ENCODE assay signal across 11 mouse cellular contexts in the genomic region with DNA sequence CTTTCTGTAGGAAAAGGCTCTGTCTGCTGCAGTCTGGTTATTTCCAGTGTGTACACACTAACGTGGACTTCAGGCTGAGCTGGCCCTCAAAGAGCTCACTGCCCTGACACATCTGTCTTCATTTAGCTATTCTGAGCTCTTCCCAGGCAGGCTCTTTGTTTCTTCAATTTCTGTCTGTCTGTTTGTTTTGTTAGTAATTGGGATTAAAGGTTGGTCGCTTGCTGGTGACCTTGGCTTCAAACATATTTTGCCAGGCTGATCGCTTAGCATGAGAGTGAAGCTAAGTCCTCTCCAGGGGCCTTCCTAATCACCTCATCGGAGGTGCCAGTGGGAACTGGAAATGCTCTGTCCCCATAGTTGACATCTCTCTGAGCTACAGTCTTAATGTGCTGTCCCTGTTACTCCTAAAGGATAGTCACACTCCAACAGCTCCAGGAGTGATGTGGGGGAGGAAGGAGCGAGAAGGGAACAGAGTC. TPM values are rescaled to one million over a fixed set of nuclear protein-coding genes. Genes with fewer than 3 reads are reported as not detected.
A peak's percentile ranks its signal among the peaks of the same experiment; 100 is the strongest.
DNase-seq lines count a peak whose midpoint lies in the region; TF ChIP-seq lines count a peak whose summit lies in the region.
"Had no signal": no experiment of that assay in that cellular context is flagged by ENCODE, and none has a peak within 500 bp of the region (broad histone marks: within the 10 kb centered on the region; RNA-seq: fewer than 3 reads in every experiment).

No protein-coding gene starts in this region.

- no peak overlapping the region for H3K4me3 ChIP-seq in kidney, adult 2 months (ENCODE audit: insufficient read depth, low read depth, low read length)
- H3K4me3 ChIP-seq in embryonic fibroblast, embryonic 13.5 days (ENCODE audit: insufficient read depth, low read length): no peak overlapping the region
- H3K4me3 ChIP-seq: limb, embryonic 13.5 days had no signal

- TF ChIP-seq POLR2A in kidney, adult 2 months (IDR thresholded peaks at IDR 0.05; ENCODE audit: low read depth, low read length): no peak
- TF ChIP-seq POLR2A in embryonic fibroblast, embryonic 13.5 days (IDR thresholded peaks at IDR 0.05; ENCODE audit: low read depth, low read length): no peak

- peaks cover 2% of the 10 kb centered on the region; the same call in 1 of the 2 replicates for H3K36me3 ChIP-seq in kidney, adult 2 months (ENCODE audit: control insufficient read depth, insufficient read depth, low read length)
- H3K36me3 ChIP-seq: limb, embryonic 13.5 days had no signal

- DNase-seq in kidney, adult 2 months: peak; percentile 46
- DNase-seq in kidney, postnatal 4 days: no peak
- peak; percentile 21 for DNase-seq in right cerebral cortex, adult 18-20 months
- no peak for DNase-seq in right cerebral cortex, postnatal 10 days (ENCODE audit: low spot score in 2 of 2)
- no peak for DNase-seq in gastrocnemius, postnatal 25 days
- no peak for DNase-seq in thymus, postnatal 4 days
- DNase-seq: heart, postnatal 10 days; lung, postnatal 36 days had no signal

- peak overlapping the region; percentile 73 for H3K27ac ChIP-seq in kidney, adult 2 months (ENCODE audit: insufficient read depth, low read depth, low read length)
- peak overlapping the region; percentile 50 for H3K27ac ChIP-seq in embryonic fibroblast, embryonic 13.5 days (ENCODE audit: insufficient read depth, low read length)
- H3K27ac ChIP-seq: limb, embryonic 13.5 days had no signal

- no peak for TF ChIP-seq CTCF in kidney, adult 2 months (conservative IDR thresholded peaks at IDR 0.05; ENCODE audit: insufficient read depth, insufficient read length, low read depth, low read length)
- no peak for TF ChIP-seq CTCF in embryonic fibroblast, embryonic 13.5 days (IDR thresholded peaks at IDR 0.05; ENCODE audit: borderline replicate concordance, insufficient read depth, low read length)

- peaks cover 55% of the 10 kb centered on the region for H3K4me1 ChIP-seq in kidney, adult 2 months (ENCODE audit: control insufficient read depth, insufficient read depth, low read length)
- H3K4me1 ChIP-seq in embryonic fibroblast, embryonic 13.5 days (ENCODE audit: control insufficient read depth, insufficient read depth, low read length): peaks cover 11% of the 10 kb centered on the region

- H3K27me3 ChIP-seq in kidney, adult 2 months (replicated peaks; ENCODE audit: control insufficient read depth, insufficient read depth, low read length): no peaks in the 10 kb centered on the region
- H3K27me3 ChIP-seq: limb, embryonic 13.5 days had no signal

- WGBS in kidney, adult 2 months: 27% methylated on average over 5 of the region's 5 CpGs

RNA-seq across cellular contexts. Expression of a gene that starts 53.6 kb away (rescaled TPM):
- 17.9 and 19.0 TPM in 2 replicates for polyA plus RNA-seq in kidney, adult 2 months (2012; rRNA removed)
- polyA plus RNA-seq in embryonic fibroblast, embryonic 13.5 days (2011; ENCODE audit: insufficient read length, low read depth, missing spikeins): 46.2 and 51.2 TPM in 2 replicates
- 1 to 10 TPM in 1 of 2 experiments, under 1 TPM in 1; 0.51 to 1.3 TPM for total RNA-seq in gastrocnemius, postnatal 25 days (2021)
- total RNA-seq: neutrophil, adult 5-6 weeks had no signal

Comparison
In these comparisons a context has a peak if more than half of its experiments do, and no peak if none do; other contexts are left out.
1. DNase-seq: peak in kidney, adult 2 months (single experiment) and right cerebral cortex, adult 18-20 months (single experiment); none in kidney, postnatal 4 days (0 of 2), right cerebral cortex, postnatal 10 days (0 of 2), gastrocnemius, postnatal 25 days (single experiment) and thymus, postnatal 4 days (single experiment).